Mouse (Mus musculus): ENCODE data around the gene Smim17.
"Not testable (repeated sequence)": the region's sequence is repeated elsewhere in the genome, so short reads cannot be mapped to it uniquely, and the experiment has no call there.

The Smim17 gene

GRCm38 (mm10) chr7:6397996-6398975 lies at the start of gene Smim17:
Gene Smim17 (plus strand): TSS chr7:6398715.
- DNase-seq: peak; percentile 94

GRCm38 (mm10) chr7:6358121-6358520 lies 40.4 kb upstream of the Smim17 start:
- peak; percentile 92 for DNase-seq

DNA sequence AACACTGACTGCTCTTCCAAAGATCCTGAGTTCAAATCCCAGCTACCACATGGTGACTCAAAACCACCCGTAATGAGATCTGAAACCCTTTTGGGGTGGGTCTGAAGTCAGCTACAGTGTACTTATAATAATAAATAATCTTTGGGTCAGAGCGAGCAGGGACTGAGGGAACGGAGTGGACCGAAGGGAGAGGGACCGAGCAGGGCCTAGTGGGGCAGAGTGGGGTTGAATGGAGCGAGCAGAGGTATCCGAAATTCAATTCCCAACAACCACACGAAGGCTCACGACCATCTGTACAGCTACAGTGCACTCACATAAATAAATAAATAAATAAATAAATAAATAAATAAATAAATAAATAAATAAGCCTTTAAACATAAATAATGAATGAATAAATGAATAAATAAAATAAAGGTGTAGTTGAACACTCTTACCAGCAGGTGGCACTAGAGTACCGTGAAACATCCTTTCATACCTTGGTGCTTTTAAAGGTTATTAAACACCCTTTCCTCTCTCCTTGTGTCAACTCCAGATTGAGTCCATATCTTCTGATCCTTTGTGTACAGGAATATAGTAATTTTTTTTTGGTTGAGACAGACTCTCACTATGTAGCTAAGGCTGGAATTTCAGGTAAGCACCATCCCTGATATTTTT lies 39.5 kb upstream of the Smim17 start:
- DNase-seq: peak; percentile 45

- DNase-seq: peak; percentile 76
Observed at GRCm38 (mm10) chr7:6360477-6361060, 37.9 kb upstream of the Smim17 start.

DNA sequence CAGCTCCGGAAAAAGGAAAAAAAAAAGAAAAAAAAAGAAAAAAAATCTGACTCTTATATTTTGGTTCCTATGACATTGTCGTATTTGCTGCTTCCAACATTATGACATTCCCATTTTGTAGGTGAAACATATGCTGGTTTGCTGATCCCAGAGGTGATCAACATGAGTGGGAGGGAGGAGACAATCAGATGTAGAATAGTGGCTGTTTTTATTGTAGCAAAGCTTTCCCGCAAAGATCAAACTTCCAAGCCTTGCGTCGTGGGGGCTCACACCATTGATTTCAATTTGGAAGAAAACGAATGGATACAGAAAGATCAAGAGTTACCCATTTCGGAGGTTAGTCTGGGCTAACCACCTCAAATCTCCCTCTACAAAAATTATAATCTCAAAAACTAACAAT lies 36.8 kb upstream of the Smim17 start:
- no peak for DNase-seq

- DNase-seq: peak; percentile 100
Observed at GRCm38 (mm10) chr7:6362268-6363046, 36.1 kb upstream of the Smim17 start.

GRCm38 (mm10) chr7:6363047-6363488 lies 35.4 kb upstream of the Smim17 start, which contains the start of gene Zfp78:
Gene Zfp78 (plus strand): TSS chr7:6363280.
- DNase-seq: peak; percentile 99

GRCm38 (mm10) chr7:6364761-6365160 lies 33.8 kb upstream of the Smim17 start:
- no peak for DNase-seq

- DNase-seq: no peak
Observed at GRCm38 (mm10) chr7:6367185-6367584, 31.3 kb upstream of the Smim17 start.

GRCm38 (mm10) chr7:6368146-6368545 lies 30.4 kb upstream of the Smim17 start:
- DNase-seq: not testable (repeated sequence)

GRCm38 (mm10) chr7:6369460-6369859 lies 29.1 kb upstream of the Smim17 start:
- no peak for DNase-seq

DNA sequence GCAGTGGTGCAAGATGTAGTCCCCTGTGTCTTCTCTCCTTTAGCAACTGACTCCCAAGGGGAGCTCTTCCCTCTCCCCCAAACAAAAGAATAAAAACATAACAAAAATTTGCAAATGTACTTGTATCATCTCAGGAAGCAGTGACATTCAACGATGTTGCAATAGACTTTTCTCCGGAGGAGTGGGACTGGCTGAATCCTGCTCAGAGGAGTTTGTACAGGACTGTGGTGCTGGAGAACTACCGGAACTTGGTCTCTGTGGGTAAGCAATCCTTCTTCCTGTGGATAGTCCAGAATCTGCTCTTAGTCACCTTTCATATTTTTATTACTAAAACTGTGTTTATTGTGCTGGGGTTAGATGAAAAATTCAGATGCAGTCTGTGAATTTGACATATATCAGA lies 25.5 kb upstream of the Smim17 start:
- no peak for DNase-seq

DNA sequence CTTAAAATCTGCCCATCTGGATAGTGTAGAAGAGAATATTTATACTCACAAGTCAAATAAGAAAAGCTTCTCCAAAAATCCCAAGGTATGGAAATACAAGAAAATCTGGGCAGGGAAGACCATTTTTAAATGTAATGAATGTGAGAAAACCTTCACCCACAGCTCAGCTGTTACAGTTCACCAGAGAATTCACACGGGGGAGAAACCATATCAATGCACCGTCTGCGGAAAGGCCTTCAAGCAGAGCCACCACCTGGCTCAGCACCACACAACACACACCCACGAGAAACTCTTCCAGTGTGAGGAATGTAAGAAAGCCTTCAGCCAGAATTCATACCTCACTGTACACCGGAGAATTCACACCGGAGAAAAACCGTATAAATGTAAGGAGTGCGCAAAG lies 20.1 kb upstream of the Smim17 start:
- DNase-seq: no peak

GRCm38 (mm10) chr7:6381431-6381830 lies 17.1 kb upstream of the Smim17 start:
- DNase-seq: no peak

DNA sequence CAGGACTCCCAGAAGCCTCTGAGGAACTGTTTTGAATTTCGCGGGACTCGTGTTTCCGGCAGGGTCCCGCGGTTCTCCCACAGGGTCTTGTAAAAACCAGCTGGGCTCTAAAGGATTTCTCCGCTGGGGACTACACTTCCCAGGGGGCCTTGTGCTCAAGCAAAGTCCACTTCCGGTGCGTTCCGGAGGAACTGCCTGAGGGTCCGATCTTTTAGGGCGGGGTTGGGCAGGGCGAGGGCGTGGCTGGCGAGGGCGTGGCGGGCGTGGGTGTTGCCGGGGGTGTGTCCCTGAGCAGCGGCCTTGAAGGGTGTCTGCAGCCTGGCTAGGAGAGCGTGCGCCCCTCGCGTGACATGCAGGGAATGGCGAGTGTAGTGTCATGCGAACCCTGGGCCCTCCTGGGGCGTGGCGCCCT lies 15.5 kb upstream of the Smim17 start, which contains the start of gene Zfp28:
TSS of gene Zfp28 (plus strand) at position 252 of the 412 bp plus-strand sequence.
- peak; percentile 99 for DNase-seq

- no peak for DNase-seq
Observed at GRCm38 (mm10) chr7:6384011-6384410, 14.5 kb upstream of the Smim17 start.

GRCm38 (mm10) chr7:6386995-6387394 lies 11.5 kb upstream of the Smim17 start:
- peak; percentile 96 for DNase-seq

GRCm38 (mm10) chr7:6388971-6389370 lies 9.5 kb upstream of the Smim17 start:
- DNase-seq: no peak

DNA sequence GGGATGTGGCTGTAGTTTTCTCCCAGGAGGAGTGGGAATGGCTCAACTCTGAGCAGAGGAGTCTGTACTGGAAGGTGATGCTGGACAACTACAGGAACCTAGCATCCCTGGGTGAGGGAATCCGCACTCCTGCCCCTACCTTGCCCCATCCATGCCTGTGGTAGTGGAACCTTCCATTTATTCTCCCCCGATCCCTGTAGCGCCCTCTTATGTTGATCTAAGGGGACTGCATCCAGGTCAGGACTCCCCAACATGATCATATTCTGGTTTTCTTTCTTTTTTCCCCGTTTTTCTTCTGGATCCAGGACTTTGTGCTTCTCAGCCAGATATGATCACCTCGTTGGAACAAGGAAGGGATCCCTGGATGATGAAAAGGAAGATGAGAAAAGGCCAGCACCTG lies 9.1 kb upstream of the Smim17 start:
- DNase-seq: peak; percentile 81

DNA sequence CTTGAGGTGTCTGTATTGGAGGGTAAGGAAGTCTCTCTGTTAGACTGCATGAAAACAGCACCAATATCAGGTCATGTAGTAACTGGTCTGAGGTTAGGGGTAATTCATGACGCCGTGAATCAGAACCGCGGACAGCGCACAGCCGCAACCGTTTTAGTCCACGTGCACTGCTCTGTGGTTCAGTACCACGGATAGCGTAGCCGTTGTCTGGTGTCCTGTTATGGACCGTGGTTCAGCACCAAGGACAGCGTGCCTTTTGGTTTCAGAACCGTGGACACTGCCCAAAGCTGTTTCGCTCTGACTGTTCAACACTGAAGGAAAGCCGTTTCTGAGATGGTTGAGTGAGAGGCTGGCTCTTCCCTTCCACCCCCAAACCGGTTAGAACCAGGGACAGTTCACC lies 11.5 kb downstream of the Smim17 start, which contains the start of gene Gm20715:
TSS of gene Gm20715 (plus strand) at position 235 of the 400 bp plus-strand sequence.
- peak; percentile 97 for DNase-seq

- DNase-seq: peak; percentile 71
Observed at GRCm38 (mm10) chr7:6414626-6415441, 16.3 kb downstream of the Smim17 start.

GRCm38 (mm10) chr7:6415442-6415787 lies 16.9 kb downstream of the Smim17 start:
- peak; percentile 67 for DNase-seq

Data from heart, adult 11 months (tissue).